Mouse (Mus musculus) lung, adult 2 months (tissue): ENCODE measurements at regions not wholly inside any gene's neighbourhood (a gene's known extent, or its start where the extent isn't known, plus 50 kb on each side); places are given as distances from the start of the nearest gene placed in this dataset.

Experiments
- CTCF ChIP-seq: fragments of 200-500 bp; IDR thresholded peaks from 2 replicates; pipeline ENCODE4 v1.5.1; 2011; ENCODE audit warnings: mild to moderate bottlenecking, low read length, control low read depth; ENCODE audit not compliant: insufficient read depth
- POLR2A ChIP-seq: fragments of 200-500 bp; IDR thresholded peaks from 2 replicates; pipeline ENCODE4 v1.6.1; 2011; ENCODE audit warnings: low read depth, mild to moderate bottlenecking, control low read depth, low read length, borderline replicate concordance; ENCODE audit errors: extremely low read depth

DNA sequence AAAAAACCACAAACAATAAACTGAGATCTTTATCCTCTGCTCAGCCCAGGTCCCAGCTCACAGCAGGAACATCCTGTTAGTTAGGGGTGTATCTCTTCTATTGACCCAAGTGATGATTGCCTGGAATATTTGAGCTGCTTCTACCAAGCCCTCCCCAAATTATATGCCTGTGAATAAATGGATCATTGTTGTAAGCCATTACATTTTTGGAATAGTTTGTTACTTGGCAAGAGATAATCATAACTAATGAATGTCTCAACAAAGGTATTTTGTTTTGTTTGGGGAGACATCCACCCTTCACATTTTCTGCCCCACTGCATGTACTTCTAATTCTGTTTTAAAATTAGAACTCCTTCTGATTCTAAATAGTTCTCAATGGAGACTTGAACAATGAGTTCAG lies 102.1 kb downstream of the 1810013L24Rik start:
- no peak for TF ChIP-seq CTCF
- TF ChIP-seq POLR2A: no peak
